Mouse (Mus musculus): Measurements from ENCODE around the gene Prpf8. TPM values are rescaled to one million over a fixed set of nuclear protein-coding genes. Genes with fewer than 3 reads are reported as not detected.
A peak's percentile ranks its signal among the peaks of the same experiment; 100 is the strongest.

Prpf8 gene
- total RNA-seq, 2 experiments from 2014 or later, result 113 to 123 TPM

DNA sequence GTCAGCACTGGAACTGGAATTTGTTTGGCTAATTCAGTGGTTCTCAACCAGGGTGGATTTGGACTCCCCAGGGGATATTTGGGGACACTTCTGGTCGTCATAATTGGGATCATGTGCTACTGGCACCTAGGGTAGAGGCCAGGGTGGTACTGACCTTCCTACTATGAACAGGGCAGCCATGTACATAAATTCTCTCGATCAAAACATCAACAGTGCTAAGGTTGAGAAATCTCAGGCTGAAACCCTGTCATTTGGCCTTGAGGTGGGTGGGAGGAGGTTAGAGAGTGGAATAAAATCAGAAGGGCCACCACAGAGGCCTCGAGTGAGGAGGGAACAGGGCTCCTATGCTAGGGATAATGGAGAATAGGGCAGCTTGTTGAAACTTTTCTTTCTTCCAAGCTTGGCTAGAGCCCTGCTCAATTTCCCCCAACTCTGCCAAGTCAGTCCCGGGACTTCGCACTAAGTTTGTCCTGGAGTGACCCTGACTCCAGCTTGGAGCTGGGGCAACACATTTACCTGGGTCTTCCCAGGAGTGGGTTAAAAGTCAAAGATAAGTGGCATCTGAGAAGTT, 27.4 kb upstream of the Prpf8 start:
- DNase-seq (ENCODE audit: low spot score in 2 of 2), result no peak

DNA sequence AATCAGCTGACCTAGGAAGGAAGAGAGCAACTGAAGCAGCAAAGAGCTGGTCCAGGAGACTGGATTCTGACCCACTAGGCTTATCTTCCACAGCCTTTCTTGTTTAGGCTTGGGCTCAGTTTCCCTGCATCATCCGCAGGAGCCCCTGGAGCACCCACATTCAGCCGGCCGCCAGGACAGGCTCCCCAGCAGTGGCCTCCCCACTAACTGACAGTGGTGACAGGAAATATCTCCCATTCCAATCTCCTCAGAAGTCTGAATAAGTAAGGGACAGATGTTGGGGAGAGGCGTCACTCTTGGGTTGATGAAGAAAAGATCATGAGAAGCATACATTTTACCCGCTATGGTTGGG, 26.9 kb upstream of the Prpf8 start:
- no peak for DNase-seq (ENCODE audit: low spot score in 2 of 2)

DNA sequence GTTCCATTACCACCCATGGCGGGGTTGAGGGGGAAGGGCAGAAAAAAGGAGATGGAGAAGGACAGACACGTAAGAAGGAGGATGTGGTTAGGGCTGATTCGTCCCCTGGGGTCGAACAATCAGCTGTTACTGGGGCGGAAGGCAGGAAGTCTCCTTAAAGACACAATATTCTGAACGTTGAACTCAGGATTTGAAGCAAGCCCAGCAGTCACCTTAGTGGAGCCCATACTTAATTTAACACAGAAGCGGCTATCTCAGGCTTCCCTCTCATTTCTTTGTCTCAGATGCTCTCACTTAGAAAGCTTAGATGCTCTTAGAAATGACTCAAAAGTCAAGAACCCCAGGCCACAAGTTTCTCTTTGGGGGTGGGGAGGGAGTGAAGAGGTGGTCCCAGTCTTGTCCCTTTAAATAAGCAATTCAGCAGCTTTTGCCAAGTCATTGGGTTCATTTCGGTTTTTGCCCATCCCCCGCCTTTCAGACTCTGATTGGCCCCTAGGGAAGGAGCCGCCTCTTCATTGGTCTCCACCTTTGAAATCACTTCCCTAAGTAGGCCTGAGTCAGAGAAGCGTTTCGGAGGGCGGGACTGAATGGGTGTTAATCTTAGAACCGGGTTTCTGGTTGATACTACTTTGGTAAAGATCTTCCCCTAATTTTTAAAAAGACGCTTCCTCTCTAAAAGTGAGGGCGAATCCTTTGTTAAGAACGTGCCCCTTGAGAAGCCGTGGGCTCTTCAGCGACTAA, 26.3 kb upstream of the Prpf8 start:
- DNase-seq (ENCODE audit: low spot score in 2 of 2), result peak; percentile 82 to 87

DNA sequence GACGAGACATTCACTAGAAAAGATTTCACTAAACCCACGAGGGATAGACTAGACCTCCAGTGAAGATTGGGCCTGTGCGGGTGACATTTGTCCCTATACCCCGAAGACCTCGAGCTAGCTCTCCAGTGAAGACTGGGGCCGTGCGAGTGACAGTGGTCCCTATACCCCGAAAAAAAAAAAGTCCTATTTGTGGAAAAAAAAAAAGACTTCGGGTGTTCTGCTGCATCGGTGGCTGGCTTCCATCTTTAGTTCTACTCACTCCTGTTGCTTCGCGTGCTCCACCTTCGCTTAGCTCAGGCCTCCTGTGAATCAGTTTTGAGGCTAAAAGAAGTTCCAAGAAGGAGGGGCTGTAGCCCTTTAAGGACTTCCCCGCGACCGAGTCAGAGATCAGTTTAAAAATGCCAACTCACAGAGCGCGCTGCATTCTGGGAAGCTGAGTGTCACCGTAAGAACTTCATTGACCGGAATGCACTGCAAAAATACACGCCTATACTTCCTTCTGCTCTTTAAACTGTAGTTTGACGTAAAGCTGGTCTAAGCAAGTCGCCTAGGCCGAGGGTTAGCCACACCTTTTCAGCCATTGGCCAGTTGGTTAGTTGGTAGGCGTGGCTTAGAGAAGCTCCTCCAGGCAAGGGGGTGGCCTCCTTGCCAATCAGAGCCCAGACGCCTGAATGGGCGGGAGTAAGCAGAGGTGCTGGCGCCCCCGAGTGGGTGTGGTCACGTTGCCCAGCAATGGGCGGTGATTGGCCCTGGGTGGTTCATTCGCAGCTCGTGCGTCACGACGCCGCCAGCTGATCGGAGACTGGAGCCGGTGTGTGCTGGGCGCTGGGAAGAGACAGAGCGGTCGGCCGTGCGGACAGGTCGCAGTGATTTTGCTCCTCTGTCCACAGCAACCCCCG, 25.5 kb upstream of the Prpf8 start, which contains the start of gene Tlcd2:
TSS of gene Tlcd2 (plus strand) at position 872 of the 899 bp plus-strand sequence.
- peak; percentile 98 to 99 for DNase-seq (ENCODE audit: low spot score in 2 of 2)

DNA sequence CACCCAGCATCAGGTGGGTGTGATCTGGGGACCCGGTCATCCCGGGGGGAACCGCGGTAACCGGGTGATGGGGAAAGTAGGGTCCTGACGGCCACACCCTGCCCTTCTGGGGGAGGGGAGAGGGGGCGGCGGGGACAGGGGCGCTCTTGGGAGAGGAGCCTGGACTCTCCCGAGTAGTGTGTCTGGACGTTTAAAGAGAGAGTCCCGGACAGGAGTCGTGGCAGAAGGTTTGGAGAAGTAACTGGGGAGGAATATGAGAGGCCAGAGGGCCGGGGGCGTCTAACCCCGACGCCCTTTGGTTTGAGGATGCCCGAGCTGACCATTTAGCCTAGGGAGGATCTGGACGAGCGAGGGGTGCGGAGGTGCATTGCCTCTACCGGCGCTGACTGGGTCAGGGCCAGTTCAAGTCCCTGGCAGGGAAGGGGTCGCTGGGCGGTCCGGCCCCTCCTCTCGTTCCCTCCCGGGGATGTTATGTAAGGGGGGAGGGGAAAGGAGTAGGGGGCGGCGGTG, 24.8 kb upstream of the Prpf8 start:
- peak in 1 of 2 experiments; percentile 53 for DNase-seq (ENCODE audit: low spot score in 2 of 2)

DNA sequence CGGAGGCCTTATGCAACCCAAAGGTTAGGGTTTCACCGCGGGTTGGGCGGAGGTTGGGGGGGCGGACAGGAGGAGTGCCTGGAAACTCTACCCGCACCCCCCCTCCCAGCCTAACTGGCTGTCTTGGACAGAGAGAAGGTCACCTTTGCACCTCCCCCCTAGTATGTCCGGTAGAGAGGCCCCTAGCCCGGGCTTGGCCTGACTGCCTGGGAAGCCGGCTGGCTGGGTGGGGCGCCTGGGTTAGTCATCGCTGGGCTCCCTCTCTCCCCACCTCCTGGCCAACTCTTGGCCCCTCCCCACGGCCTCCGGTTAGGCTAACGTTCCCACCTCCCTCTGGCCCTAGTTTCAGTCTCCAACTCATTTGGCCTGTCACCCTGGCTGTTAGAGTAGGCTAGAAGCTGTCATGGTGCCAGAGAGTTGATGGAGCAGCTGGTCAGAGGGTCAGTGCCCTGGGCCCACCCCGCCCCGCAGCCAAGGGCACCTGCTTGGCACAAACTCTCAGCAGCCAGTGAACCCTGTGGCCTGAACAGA, 24.3 kb upstream of the Prpf8 start:
- peak; percentile 48 to 56 for DNase-seq (ENCODE audit: low spot score in 2 of 2)

DNA sequence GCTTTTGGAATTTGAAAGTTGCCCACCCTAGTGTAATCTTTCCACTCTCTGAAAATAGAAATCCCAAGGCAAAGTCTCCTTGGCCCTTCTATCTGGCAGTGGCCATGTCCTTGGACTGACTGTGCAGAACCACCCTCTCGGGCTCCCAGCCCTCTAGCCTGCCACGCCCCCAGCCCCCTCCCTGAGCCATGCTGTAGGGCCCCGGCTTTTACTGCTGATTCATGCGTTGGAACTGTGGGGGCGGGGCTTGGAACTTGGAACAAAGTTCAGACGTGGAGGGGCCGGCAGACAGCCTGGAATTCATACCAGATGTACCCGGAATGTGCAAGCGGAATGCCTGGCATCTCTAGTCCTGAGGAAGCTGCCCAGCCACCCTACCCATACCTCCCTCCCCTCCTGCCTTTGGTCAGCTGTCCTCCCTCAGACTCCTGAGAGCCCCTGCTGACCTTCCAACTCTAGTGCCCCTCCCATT, 23.7 kb upstream of the Prpf8 start:
- DNase-seq (ENCODE audit: low spot score in 2 of 2), result peak; percentile 60 to 75

DNA sequence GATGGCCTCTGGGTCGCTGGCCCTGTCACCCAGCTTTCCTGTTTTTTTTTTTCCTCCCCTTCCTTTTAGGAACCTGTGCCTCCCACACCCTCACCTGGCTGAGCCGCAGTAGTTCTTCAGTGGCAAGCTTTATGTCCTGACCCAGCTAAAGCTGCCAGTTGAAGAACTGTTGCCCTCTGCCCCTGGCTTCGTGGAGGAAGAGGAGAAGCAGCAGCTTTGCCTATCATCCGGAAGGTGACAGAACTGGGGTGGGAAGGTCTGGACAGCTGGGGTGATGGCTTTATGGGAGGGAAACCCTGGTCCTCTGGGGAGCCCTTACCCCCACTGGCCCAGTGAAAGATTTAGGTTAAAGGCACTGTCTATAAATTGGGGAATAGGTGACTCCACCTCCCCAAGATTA, 23.0 kb upstream of the Prpf8 start:
- no peak for DNase-seq (ENCODE audit: low spot score in 2 of 2)

DNA sequence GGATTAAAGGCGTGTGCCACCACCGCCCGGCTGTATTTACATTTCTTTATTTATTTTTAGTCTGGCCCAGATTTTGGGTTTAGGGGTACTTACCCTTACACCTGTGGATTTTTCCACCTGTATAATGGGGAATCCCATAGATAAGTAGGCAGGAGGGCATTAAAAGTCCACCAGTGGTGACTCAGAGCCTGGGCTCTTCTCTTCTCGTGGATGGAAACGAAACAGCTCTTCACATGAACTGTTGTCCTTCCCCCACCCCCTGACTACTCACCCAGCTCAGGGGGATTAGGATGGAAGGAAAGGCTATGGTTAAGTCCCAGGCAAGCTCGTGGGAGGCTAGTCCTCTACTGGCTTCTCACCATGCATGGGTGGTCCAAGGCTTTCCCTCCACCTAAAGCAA, 22.2 kb upstream of the Prpf8 start:
- DNase-seq (ENCODE audit: low spot score in 2 of 2), result no peak

DNA sequence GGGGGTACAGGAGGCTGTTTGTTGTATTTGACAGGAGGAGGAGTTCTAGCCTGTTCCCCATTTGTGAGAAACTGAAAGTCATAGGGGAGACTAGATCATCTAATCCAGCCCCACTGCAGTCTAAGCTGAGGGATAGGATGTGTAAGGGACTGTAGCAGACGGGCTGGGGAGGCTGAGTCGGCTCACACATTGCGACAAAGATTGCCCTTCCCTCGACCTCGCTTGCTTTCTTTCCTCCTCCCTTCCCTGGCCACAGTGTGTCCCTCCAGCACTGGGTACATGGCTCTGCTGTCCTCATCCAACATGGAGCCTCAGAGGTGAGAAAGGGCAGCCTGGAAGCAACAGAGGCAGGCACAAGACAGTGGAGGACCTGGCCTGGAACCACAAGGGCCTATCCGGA, 21.6 kb upstream of the Prpf8 start:
- no peak for DNase-seq (ENCODE audit: low spot score in 2 of 2)

DNA sequence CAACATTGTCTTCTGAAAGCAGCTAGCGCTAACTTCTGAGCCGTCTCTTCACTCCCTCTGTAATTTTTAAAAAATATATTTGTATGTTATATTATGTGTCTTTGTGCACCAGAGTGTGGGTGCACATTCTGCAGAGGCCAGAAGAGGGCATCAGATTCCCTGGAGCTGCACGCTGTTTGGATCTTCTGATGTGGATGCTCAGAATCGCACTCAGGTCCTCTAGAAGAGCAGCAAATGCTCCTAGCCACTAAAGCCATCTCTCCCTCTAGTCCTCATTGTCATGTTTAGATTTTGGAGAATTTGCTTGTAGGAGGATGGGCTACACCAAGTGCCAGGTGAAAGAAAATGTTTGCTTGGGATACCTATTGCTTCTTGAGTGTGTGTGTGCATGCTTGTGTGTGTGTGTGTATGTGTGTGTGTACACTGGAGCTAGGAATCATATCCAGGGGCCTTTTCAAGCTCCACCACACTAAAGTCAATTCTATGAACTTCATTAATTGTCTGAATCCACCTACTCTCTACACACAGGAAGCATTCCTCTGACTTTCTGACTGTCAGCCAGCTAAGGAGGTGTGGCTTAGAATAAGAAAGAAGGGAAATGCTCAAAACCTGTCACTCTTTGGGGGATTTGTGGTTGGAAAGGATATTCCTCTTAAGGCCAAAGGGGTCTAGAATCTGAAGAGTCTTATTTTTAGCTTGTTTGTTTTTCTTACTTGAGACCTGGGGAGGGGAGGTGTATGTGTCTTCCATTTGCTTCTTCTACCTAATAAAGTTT, 19.7 kb upstream of the Prpf8 start:
- DNase-seq (ENCODE audit: low spot score in 2 of 2), result no peak

DNA sequence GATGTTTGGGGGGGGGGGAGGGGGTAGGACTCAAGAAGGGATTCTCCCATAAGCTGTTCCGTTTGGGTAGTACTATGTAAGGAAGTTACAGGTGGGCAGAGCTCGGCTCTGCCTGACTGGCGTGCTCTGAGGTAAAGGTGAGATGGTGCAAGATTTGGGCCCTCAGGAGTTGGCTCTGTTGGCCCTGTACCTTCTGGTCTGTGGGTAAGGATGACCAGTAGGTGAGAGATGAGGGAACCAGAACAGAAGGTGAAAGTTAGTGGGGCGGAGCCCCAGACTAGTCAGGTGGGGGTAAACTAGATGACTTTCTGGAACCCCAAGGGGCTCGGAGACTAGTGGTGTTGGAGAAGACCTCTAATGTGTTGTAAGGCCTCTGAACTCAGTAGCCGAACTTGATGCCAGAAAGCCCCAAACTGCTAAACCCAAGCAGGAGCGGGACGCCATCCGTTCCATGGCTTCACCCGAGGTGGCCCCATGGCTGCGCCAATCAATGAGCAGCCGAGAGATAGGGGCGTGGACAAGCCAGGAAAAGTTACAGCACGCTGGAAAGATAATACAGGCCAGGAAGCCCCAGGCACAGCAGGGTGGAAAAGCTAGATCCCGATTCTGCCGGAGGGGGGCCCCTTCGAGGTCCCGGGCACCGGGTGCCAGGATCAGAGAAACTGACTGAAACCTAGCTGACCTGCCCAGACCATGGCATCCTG, 19.0 kb upstream of the Prpf8 start:
- DNase-seq (ENCODE audit: low spot score in 2 of 2), result peak in 1 of 2 experiments; percentile 20

DNA sequence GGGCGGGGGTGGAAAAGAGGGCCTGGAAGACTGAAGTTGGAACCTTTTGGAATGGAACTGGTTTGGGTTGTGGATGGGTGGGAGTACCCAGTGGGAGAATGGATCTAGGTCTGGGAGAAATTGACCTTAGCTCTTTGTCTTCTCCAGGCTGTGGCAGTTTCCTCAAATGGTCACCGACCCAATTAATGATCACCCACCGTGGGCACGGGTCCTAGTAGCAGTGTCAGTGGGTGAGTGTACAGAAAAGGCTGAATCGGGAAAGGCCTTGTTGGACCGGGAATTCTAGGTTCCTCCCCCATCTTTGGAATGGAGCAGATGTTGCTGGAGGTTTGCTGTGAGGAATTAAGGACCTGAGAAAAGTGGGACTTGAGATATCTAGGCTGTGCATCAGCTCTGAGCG, 18.2 kb upstream of the Prpf8 start:
- no peak for DNase-seq (ENCODE audit: low spot score in 2 of 2)

DNA sequence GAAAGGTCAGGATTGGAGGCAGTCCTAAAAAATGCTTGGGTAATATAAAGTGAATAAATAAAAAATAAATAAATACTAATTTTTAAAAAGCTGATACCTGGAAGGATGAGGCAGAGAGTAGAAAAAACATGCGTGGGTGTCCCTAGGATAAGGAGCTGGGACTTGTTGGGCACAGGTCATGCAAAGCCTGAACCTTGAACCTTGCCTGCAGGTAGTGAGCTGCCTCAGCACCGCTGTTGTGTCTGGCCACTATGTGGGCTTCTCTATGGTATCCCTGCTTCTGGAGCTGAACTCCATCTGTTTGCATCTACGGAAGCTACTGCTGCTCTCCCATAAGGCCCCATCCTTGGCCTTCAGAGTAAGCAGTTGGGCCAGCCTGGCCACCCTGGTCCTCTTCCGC, 17.4 kb upstream of the Prpf8 start:
- no peak for DNase-seq (ENCODE audit: low spot score in 2 of 2)

DNA sequence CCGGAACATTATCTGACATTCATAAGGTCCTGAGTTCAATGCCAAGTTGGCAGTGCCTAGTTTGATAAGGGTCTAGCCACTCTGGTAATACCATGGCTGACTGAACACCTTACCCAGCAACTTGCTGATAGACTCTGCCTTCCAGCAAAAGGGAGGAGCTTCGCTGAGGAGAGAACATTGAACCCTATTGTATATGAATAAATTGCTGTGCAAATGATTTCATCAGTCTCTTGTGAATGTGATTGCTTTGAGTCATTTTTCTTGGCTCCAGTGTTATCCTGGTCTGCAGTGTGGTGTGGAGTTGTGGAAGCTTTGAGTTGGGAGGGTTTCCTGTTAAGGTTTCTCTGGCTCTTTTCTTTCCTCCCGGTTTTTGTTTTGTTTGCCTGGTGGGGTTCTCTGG, 15.9 kb upstream of the Prpf8 start:
- DNase-seq (ENCODE audit: low spot score in 2 of 2), result no peak

DNA sequence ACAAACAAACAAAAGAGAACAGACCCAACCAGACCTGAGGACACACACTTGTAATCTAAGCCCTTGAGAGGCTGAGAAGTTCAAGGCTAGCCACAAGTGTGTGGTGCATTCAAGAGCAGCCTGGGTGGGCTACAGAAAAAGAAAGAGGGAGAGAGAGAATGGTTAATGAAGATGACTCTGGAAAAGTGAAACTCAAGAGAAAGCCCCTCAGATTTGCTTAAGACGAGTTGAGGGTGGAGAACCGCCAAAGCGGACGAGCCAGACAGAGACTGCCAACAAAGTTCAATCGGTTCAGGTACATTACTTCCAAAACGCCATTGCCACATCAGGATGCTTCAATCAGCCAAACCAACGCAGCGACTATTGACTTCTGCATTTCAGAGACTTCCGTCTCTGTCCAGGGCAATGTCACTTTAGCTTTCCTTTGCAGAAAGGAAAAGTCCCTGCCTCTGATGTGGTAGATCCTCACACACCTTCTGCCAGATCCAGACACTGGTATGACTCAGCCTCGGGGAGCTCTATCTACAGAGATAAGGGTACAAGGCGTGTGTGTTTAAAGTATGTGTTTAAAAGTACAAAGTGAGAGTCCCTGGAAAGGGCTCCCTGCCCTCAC, 14.0 kb upstream of the Prpf8 start:
- no peak for DNase-seq (ENCODE audit: low spot score in 2 of 2)

DNA sequence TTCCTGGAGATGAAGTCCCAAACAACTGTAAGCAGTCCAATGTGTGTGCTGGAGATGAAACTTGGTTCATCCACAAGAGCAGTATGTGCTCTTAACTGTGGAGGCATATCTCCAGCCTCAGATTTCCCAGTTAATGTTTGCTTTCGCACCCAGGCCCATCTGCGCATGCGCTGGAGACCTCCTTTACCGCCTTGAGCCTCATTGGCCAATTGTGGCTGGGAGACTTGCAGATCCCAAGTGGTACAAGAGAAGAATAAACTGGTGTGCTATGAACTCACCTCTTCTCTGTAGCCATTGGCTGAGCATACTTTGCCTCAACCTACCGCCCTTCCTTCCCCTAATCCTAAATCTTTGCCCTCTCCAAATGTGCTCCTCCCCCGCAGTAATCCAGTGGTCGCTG, 13.2 kb upstream of the Prpf8 start:
- DNase-seq (ENCODE audit: low spot score in 2 of 2), result no peak

DNA sequence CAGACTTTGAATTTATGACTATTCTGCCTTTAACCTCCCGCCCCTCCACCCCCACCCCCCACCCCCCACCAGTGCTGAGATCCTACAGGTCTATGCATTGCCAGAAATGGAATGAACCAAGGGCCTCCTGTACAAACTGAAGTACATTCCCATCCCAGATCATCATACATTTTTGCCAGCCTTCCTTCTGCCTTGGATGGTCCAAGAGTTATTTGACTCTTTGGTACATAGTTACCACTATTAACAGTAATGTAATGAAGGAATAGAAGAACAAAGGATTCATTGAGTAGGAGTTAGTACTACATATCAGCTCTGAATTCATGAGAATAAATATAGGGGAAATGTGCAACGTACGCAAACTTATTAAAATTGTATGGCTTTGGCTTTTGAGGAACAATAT, 424 bp upstream of the Prpf8 start:
- DNase-seq (ENCODE audit: low spot score in 2 of 2), result no peak

DNA sequence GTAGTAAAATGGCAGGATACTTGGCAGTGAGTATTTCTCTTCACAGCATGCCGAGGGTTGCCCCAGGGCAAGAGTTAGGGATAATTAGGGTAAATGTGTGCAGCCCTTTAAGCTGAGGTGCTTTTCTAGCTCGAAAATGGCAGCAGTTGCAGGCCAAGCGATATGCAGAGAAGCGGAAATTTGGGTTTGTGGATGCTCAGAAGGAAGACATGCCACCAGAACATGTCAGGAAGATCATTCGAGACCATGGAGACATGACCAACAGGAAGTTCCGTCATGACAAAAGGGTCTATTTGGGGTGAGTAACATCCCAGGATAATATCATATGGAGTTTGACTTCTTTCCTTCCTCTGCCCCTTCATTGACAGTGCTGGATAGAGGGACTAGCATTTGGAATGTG, 880 bp downstream of the Prpf8 start:
- no peak for DNase-seq (ENCODE audit: low spot score in 2 of 2)

Measured in layer of hippocampus, postnatal 10 days (tissue).